Mouse (Mus musculus) forebrain, embryonic 12.5 days (tissue): ENCODE data around the gene H2-T24. TPM values are rescaled to one million over a fixed set of nuclear protein-coding genes. Genes with fewer than 3 reads are reported as not detected.
"Not testable (repeated sequence)": the region's sequence is repeated elsewhere in the genome, so short reads cannot be mapped to it uniquely, and the experiment has no call there.

Source experiments
- ATAC-seq: fragments of 200-750 bp; cut with Nextera tagmentation; 2 replicates; pipeline ENCODE4 v1.8.0; 2017; ENCODE audit warnings: moderate TSS enrichment; ENCODE audit not compliant: low FRiP score
- H3K27ac ChIP-seq: fragments of 300-500 bp; sonication (generic); 2 replicates; pipeline ENCODE4 v1.5.1; 2016; ENCODE audit warnings: mild to moderate bottlenecking
- H3K27me3 ChIP-seq: fragments of 300-500 bp; sonication (generic); 2 replicates; pipeline ENCODE4 v1.6.1; 2016; ENCODE audit warnings: mild to moderate bottlenecking
- H3K36me3 ChIP-seq: fragments of 300-500 bp; sonication (generic); replicated peaks from 2 replicates; pipeline ENCODE4 v1.6.1; 2016; ENCODE audit warnings: mild to moderate bottlenecking
- H3K4me1 ChIP-seq: fragments of 300-500 bp; sonication (generic); 2 replicates; pipeline ENCODE4 v1.6.1; 2016
- H3K4me2 ChIP-seq: fragments of 300-500 bp; sonication (generic); 2 replicates; pipeline ENCODE4 v1.6.1; 2016; ENCODE audit warnings: mild to moderate bottlenecking, moderate library complexity
- H3K4me3 ChIP-seq: fragments of 300-500 bp; sonication (generic); replicated peaks from 2 replicates; pipeline ENCODE4 v1.5.1; 2016; ENCODE audit warnings: mild to moderate bottlenecking
- H3K9ac ChIP-seq: fragments of 300-500 bp; sonication (generic); 2 replicates; pipeline ENCODE4 v1.6.1; 2016; ENCODE audit warnings: mild to moderate bottlenecking
- H3K9me3 ChIP-seq: fragments of 300-500 bp; sonication (generic); 2 replicates; pipeline ENCODE4 v1.6.1; 2016
- WGBS: fragments of 180-500 bp; shearing (Covaris S2); methylation state at CpG from one replicate; pipeline ENCODE4 v1.1.7; 2016; 5-methylcytosine and 5-hydroxymethylcytosine counted together
- polyA plus RNA-seq: library from polyadenylated mRNA; unstranded; fragments of >200 nt; fragmentation: Nextera tagmentation; extraction: Ambion mirVana; gene quantifications from 2 replicates; pipeline ENCODE4 v1.2.1, GENCODE M21; 2016

Gene H2-T24
- polyA plus RNA-seq, result 4.6 and 5.3 TPM in 2 replicates

GRCm38 (mm10) chr17:36020191-36021073, at the start of gene H2-T24:
H2-T24 (minus strand) TSS chr17:36020560.
- no peak for ATAC-seq
- Histone ChIP-seq H3K27ac (no peak within 1 kb of the TSS), H3K27me3 (no peaks in the 10 kb centered on the region), H3K9ac (no peak within 1 kb of the TSS), H3K36me3 (peaks cover 5% of the 10 kb centered on the region), H3K9me3 (no peaks in the 10 kb centered on the region), H3K4me1 (0 out of 2 replicates have a peak, but pooled peaks cover 6% of the 10 kb centered on the region), H3K4me3 (no peak within 1 kb of the TSS), H3K4me2 (no peak within 1 kb of the TSS)
- 44% methylated on average over 15 of the region's 15 CpGs for WGBS

DNA sequence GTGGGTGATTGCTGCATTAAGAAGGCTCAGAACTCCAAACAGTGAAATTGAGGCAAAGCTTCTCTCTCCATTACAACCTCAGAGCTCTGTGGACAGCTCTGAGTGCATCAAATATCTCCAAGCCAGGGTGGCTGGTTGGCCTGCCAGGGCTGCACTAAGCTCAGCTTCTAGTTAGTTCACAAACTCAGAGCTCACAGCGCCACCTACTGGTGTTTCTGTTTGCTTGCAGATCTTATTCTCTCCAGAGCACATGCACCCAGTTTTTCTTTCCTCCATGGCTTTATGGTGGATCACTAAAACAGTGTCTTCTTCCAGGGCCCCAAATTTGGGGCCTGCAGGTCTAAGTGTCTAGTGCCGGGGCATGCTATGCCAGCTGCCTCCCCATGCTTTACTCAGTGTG, 40.5 kb upstream of the H2-T24 start:
- no peak overlapping the region for H3K9ac ChIP-seq
- H3K4me3 ChIP-seq, result no peak overlapping the region
- no peak overlapping the region for H3K27ac ChIP-seq
- H3K36me3 ChIP-seq, result no peaks in the 10 kb centered on the region
- no peaks in the 10 kb centered on the region for H3K9me3 ChIP-seq
- no peaks in the 10 kb centered on the region for H3K27me3 ChIP-seq
- 27% methylated on average over 2 of the region's 2 CpGs for WGBS
- ATAC-seq, result no peak
- no peak overlapping the region for H3K4me2 ChIP-seq
- no peaks in the 10 kb centered on the region for H3K4me1 ChIP-seq

DNA sequence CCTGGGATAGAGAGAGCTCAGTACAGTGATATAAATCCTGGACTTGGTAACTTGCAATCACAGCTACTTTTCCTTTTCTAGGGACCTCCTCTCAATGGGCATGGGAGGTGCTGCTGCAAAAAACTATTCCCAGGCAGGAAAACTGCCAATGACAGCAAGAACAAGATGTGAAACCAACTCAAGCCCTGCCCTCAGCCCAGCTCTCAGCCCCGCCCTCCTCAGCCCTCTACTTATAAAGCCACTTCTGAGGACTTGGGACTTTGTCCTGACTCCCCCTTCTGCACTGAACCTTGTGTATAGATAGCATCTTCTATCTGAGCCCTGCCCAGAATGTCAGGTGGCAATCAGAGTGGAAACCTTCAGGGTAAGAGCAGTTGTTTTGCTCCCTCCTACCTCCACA, 38.0 kb upstream of the H2-T24 start, which contains the start of gene Gm11127:
TSS of gene Gm11127 (minus strand) at position 10 of the 400 bp plus-strand sequence.
- not testable (repeated sequence) for H3K4me2 ChIP-seq, H3K27me3 ChIP-seq, H3K4me3 ChIP-seq, ATAC-seq, H3K9me3 ChIP-seq, H3K36me3 ChIP-seq, H3K9ac ChIP-seq, H3K27ac ChIP-seq, H3K4me1 ChIP-seq
- WGBS, result 33% methylated on average over 1 of the region's 1 CpGs

GRCm38 (mm10) chr17:36057927-36058326, 37.6 kb upstream of the H2-T24 start:
- not testable (repeated sequence) for ATAC-seq, H3K27me3 ChIP-seq, H3K4me2 ChIP-seq

DNA sequence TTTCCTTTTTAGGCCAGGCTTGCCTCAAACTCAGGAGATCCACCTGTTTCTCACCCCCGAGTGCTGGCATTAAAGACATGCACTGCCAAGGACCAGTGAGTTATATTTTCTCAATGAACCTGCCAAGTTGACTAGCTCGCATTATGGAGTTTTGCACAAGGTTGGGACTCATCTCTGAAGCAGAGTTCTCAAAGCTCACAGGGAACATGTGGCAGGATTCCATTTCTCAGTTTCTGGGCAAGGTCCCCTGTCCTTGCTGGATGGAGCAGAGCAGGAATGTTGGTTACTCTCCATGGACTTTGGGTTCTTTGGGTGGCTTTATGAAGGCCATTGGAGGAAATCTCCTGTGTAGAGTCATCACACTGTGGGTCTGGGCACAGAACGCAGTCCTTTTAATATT, 22.9 kb upstream of the H2-T24 start:
- Histone ChIP-seq H3K9me3 (no peaks in the 10 kb centered on the region), H3K4me3 (peak overlapping the region; percentile 37; the same call in 1 of the 2 replicates), H3K4me2 (no peak overlapping the region), H3K36me3 (no peaks in the 10 kb centered on the region), H3K4me1 (no peaks in the 10 kb centered on the region), H3K9ac (no peak overlapping the region), H3K27me3 (peaks cover 18% of the 10 kb centered on the region), H3K27ac (no peak overlapping the region)
- ATAC-seq, result no peak
- WGBS, result 80% methylated on average over 3 of the region's 3 CpGs

More at GRCm38 (mm10) chr17:36057927-36058326, 37.6 kb upstream of the H2-T24 start:
- not testable (repeated sequence) for H3K4me1 ChIP-seq, H3K36me3 ChIP-seq, H3K27ac ChIP-seq, H3K4me3 ChIP-seq, H3K9me3 ChIP-seq, H3K9ac ChIP-seq
- 88% methylated on average over 25 of the region's 25 CpGs for WGBS

DNA sequence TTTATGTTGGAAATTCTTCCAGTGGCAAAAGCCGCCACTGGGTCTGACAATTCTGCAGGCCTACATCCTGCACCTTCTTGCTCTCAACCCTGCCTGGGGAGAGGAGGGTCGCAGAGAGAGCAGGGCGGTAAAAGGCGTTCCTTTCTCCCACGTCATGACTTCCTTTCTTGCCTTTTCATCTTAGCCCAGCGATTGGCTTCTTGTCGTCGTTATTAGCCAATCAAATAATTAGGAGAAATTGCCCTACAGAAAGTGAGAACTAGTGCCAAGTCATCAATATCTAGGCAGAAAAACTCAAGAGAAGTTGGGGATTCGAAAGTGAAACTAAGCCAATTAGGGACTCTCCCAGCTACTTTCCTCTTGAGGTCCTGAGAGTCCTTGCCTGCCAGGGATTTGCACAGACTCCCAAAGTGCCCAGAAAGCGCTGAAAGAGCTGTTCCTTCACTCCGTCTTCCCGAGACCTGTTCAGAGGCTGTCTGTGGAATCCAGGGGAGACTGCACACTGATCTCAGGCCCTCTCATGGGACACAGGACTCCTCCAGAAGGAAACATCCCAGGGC, 22.3 kb upstream of the H2-T24 start, which contains the start of the genes H2-T22 and Gm6034:
TSS of gene H2-T22 (minus strand) at position 138 of the 560 bp plus-strand sequence.
TSS of gene Gm6034 (plus strand) at position 352 of the 560 bp plus-strand sequence.
- not testable (repeated sequence) for H3K27ac ChIP-seq, H3K4me1 ChIP-seq, H3K36me3 ChIP-seq, H3K9me3 ChIP-seq
- Histone ChIP-seq H3K4me2 (peak within 1 kb of the TSS; percentile 69), H3K27me3 (peaks cover 18% of the 10 kb centered on the region), H3K9ac (peak within 1 kb of the TSS; percentile 45), H3K4me3 (peak within 1 kb of the TSS; percentile 37)
- WGBS, result 2% methylated on average over 12 of the region's 12 CpGs
- peak; percentile 89 for ATAC-seq

GRCm38 (mm10) chr17:36042055-36042454, 21.7 kb upstream of the H2-T24 start:
- not testable (repeated sequence) for H3K27ac ChIP-seq, H3K9me3 ChIP-seq, H3K4me1 ChIP-seq, H3K36me3 ChIP-seq
- Histone ChIP-seq H3K4me3 (peak overlapping the region; percentile 37), H3K9ac (peak overlapping the region; percentile 45), H3K27me3 (peaks cover 18% of the 10 kb centered on the region), H3K4me2 (peak overlapping the region; percentile 69)
- 0 out of 2 replicates have a peak, but pooled peaks have one; percentile 68 for ATAC-seq
- 2% methylated on average over 19 of the region's 19 CpGs for WGBS

DNA sequence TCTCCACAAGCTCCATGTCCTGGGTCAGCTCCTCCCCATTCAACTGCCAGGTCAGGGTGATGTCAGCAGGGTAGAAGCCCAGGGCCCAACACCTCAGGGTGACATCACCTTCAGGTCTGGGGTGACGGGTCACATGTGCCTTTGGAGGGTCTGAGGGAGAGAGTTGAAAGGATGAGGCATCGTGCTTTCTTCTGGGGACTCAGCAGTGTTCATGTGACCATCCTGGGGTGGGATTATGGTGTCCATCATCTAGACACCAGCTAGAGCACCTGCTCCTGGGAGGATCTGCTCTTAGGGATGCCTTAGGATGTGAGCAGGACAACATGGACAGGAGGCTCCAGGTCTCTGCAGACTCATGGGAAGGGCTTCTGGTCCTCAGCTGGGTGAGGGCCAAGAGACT, 20.2 kb upstream of the H2-T24 start:
- H3K36me3 ChIP-seq, H3K4me2 ChIP-seq, H3K9ac ChIP-seq, H3K9me3 ChIP-seq, H3K4me3 ChIP-seq, ATAC-seq, H3K4me1 ChIP-seq, H3K27ac ChIP-seq: not testable (repeated sequence)
- WGBS, result 82% methylated on average over 2 of the region's 2 CpGs
- peaks cover 18% of the 10 kb centered on the region for H3K27me3 ChIP-seq

GRCm38 (mm10) chr17:36036126-36036525, 15.8 kb upstream of the H2-T24 start:
- H3K27me3 ChIP-seq, result peaks cover 12% of the 10 kb centered on the region
- not testable (repeated sequence) for ATAC-seq, H3K4me3 ChIP-seq, H3K9ac ChIP-seq, H3K36me3 ChIP-seq, H3K4me2 ChIP-seq, H3K27ac ChIP-seq, H3K4me1 ChIP-seq, H3K9me3 ChIP-seq
- 89% methylated on average over 13 of the region's 13 CpGs for WGBS

- H3K9ac ChIP-seq, result not testable (repeated sequence)
- WGBS, result 45% methylated on average over 3 of the region's 3 CpGs
- peak; percentile 54; the same call in 1 of the 2 replicates for ATAC-seq
Measured at GRCm38 (mm10) chr17:36035010-36035638, 14.8 kb upstream of the H2-T24 start.

DNA sequence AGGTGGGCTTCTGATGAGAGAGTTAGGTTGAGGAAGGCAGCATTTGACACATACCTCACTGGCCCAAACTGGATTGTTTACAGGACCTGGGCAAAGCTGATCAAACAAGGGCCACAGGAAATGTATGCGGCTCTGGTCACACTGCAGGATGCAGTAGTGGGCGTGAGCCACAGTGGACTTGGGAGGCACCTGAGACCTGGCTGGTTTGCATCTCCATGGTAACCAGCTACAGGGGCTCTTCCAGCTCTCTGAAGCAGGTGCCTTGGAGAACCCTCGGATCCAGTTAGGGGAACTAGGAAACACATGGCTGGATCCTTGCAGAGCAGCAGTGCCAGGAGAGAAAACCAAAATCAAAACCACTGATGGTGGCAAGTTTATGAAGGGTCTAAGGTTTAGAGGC, 14.2 kb upstream of the H2-T24 start:
- H3K4me2 ChIP-seq, H3K4me3 ChIP-seq, H3K9me3 ChIP-seq, H3K4me1 ChIP-seq, ATAC-seq, H3K9ac ChIP-seq, H3K36me3 ChIP-seq, H3K27ac ChIP-seq: not testable (repeated sequence)
- 64% methylated on average over 3 of the region's 3 CpGs for WGBS
- peaks cover 11% of the 10 kb centered on the region; the same call in 1 of the 2 replicates for H3K27me3 ChIP-seq

More at GRCm38 (mm10) chr17:36035010-36035638, 14.8 kb upstream of the H2-T24 start:
- not testable (repeated sequence) for H3K4me3 ChIP-seq, H3K4me1 ChIP-seq, H3K27ac ChIP-seq, H3K36me3 ChIP-seq, H3K9me3 ChIP-seq, H3K4me2 ChIP-seq
- peaks cover 11% of the 10 kb centered on the region; the same call in 1 of the 2 replicates for H3K27me3 ChIP-seq

- H3K4me2 ChIP-seq, result peak within 1 kb of the TSS; percentile 83
Measured at GRCm38 (mm10) chr17:36032351-36032875, 12.1 kb upstream of the H2-T24 start, which contains the start of gene H2-T23. H2-T23 (minus strand) TSS chr17:36032855.

More at GRCm38 (mm10) chr17:36032351-36032875, 12.1 kb upstream of the H2-T24 start, which contains the start of gene H2-T23:
- peak within 1 kb of the TSS; percentile 48 for H3K4me3 ChIP-seq
- H3K27ac ChIP-seq, H3K36me3 ChIP-seq, H3K9me3 ChIP-seq, H3K4me1 ChIP-seq: not testable (repeated sequence)
- 2% methylated on average over 25 of the region's 25 CpGs for WGBS
- peak within 1 kb of the TSS; percentile 65 for H3K9ac ChIP-seq
- ATAC-seq, result peak; percentile 39
- peaks cover 11% of the 10 kb centered on the region; the same call in 1 of the 2 replicates for H3K27me3 ChIP-seq
